Mouse (Mus musculus) olfactory bulb, adult 2 months (tissue): ENCODE data around the gene Rev1.

Experiments
- CTCF ChIP-seq: fragments of 200-500 bp; IDR thresholded peaks from 2 replicates; pipeline ENCODE4 v1.5.1; 2012; ENCODE audit warnings: low read depth, mild to moderate bottlenecking, low read length, moderate library complexity; ENCODE audit not compliant: insufficient read depth
- POLR2A ChIP-seq: fragments of 200-500 bp; IDR thresholded peaks from 2 replicates; pipeline ENCODE4 v1.6.1; 2012; ENCODE audit warnings: mild to moderate bottlenecking, low read depth, low read length, moderate library complexity; ENCODE audit not compliant: insufficient read depth

DNA sequence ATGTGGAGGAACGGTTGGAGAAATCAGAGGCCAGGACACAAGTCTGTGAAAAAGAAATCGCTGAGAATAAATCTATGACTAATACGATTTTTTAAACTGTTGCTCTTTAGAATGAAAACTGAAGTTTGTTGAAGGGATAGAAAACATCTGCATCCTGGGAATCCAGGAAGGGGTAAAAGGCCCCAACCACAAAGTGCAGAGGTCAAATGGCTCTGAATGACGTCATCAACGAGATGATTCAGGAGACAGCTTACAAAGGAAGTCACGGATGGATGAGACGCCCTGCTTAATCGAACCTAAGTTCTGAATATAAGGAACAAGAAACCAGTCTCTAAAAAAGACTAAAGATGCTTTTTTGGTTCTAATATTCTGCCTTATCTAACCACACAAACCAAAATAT is 48.3 kb downstream of the Rev1 start:
- TF ChIP-seq CTCF = no peak
- no peak for TF ChIP-seq POLR2A
